Mouse (Mus musculus) activated CD4-positive, CD25-positive, alpha-beta regulatory T cell, adult 4 months (primary cell): ENCODE data around the gene Ifrd2. TPM values are rescaled to one million over a fixed set of nuclear protein-coding genes. Genes with fewer than 3 reads are reported as not detected.
"Not testable (repeated sequence)": the region's sequence is repeated elsewhere in the genome, so short reads cannot be mapped to it uniquely, and the experiment has no call there.

Experiments used
- ATAC-seq: one replicate; pipeline ENCODE4 v1.8.0; 2017
- polyA plus RNA-seq, 2 experiments: library from polyadenylated mRNA; unstranded; fragments of 100-300 nt; shearing (Covaris generic); gene quantifications; one replicate each; pipeline ENCODE4 v1.2.1; 2017

Ifrd2 gene
- polyA plus RNA-seq, 2 experiments from 2014 or later = 28.7 to 33.8 TPM

DNA sequence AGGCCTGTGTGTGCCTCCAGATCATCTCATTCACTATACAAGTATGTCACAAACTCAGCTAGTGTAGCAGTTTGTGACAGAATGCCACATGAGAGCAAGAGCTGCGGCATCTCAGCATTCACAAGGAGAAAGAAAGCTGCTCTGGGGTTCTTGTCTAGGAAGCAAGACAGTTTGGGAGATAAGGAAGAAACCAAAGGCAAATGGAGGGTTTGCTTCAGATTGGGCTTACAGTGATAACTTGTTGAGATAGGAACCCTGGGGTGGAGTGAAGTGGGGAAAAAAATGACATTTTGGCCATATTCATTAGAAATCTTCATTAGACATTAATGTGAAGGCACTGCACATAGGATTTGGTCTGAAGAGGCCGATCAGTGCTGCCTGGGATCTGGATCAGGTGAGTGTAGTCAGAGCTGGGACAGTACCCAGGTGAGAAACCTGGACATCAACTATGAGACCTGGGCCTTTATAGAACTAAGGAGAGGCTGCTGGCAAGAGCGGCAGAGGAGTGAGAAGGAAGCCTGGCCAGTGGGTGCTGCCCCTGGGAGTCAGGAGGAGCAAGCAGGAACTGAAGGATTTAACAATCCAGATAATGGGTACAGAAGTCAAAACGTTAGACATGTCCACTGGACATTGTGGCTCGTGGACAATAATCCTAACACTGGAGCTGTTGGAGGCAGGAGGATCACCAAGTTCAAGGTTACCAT, 34.6 kb upstream of the Ifrd2 start:
- no peak for ATAC-seq

GRCm38 (mm10) chr9:107553541-107554318, 33.7 kb upstream of the Ifrd2 start:
- ATAC-seq = no peak

GRCm38 (mm10) chr9:107554319-107554825, 33.1 kb upstream of the Ifrd2 start:
- peak; percentile 68 for ATAC-seq

DNA sequence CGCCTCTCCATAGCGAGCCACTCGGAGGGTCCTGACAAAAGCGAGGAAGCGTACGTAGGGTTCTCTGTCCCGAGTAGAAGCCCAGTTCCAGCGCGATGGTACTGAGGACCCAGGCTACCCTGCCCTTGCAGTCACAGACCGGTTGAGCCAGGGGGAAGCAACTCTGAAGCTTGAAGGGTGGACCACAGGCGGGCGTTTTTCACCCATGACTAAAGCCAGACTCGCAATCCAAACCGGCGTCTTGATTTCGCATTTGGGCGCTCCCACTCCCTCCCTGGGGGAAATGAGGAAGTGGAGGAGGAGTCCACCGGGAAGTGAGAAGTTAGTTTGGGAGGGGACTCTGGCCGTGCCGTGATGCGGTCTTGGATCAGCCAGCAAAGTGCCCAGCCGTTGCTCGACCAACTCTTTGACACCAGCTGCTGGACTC, 32.4 kb upstream of the Ifrd2 start:
- ATAC-seq = no peak

GRCm38 (mm10) chr9:107555701-107556100, 31.7 kb upstream of the Ifrd2 start:
- no peak for ATAC-seq

- no peak for ATAC-seq
Measured at GRCm38 (mm10) chr9:107556346-107556745, 31.1 kb upstream of the Ifrd2 start.

DNA sequence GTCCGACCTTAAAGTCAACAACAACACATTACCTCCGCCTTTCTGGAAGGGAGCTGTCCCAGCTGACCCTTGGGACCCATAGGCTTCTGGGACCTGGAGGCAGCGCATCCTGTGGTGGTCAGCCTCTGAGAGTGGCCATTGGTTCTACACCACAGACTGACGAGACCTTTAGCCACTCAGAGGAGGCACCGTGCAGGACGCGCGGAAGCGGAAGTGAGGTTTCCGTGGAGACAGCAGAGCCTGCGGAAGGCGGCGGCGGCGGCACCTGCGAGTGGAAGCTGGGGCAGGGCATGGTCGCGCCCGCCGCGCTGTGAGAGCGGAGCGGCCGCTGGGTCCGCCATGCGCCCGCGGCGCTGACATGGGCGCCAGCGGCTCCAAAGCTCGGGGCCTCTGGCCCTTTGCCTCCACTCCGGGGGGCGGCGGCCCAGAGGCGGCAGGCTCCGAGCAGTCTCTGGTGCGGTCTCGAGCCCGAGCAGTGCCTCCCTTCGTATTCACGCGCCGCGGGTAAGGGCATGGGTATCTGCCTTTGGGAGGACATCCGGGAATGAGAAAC, 24.3 kb upstream of the Ifrd2 start, which contains the start of gene Tusc2:
Gene Tusc2, plus strand, starts transcription at position 227 of the 553 bp plus-strand sequence.
- ATAC-seq = peak; percentile 94

GRCm38 (mm10) chr9:107565556-107565955, 21.9 kb upstream of the Ifrd2 start:
- not testable (repeated sequence) for ATAC-seq

GRCm38 (mm10) chr9:107566041-107566709, 21.3 kb upstream of the Ifrd2 start:
- ATAC-seq = no peak

- no peak for ATAC-seq
Measured at GRCm38 (mm10) chr9:107566855-107567254, 20.6 kb upstream of the Ifrd2 start.

GRCm38 (mm10) chr9:107567702-107568319, 19.6 kb upstream of the Ifrd2 start, which contains the start of gene Hyal2:
TSS of gene Hyal2 (plus strand) at chr9:107567945.
- ATAC-seq = no peak

- peak; percentile 93 for ATAC-seq
Measured at GRCm38 (mm10) chr9:107568331-107569261, 18.8 kb upstream of the Ifrd2 start.

DNA sequence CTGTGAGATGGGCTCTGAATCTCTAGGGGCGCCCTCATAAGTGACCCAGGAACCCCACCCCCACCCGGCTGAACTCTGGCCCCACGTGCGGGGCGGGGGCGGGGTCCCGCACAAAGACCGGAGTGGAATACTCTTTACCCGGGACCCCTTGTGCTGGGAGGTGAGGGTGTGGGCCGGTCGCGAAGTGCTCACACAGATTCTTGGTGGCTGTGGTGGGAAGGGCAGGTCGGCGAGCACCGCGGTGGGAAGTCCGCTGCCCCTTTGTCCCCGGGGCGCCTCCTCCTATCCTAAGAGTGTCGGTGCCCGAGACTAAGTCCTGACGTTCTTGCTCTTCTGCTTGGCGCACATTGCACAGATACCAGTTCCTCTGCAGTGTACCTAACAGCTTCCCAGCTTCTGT, 18.2 kb upstream of the Ifrd2 start:
- ATAC-seq = no peak

DNA sequence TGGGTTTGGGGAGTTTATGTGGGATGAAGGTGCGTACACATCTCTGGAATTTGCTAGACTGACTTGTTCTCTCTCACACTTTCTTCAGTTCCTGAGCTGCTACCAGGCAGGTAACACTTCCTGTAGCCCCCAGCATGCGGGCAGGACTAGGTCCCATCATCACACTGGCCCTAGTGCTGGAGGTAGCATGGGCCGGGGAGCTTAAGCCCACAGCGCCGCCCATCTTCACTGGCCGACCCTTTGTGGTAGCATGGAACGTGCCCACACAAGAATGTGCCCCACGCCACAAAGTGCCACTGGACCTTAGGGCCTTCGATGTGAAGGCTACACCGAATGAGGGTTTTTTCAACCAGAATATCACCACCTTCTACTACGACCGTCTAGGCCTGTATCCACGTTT, 17.4 kb upstream of the Ifrd2 start:
- ATAC-seq = no peak

- no peak for ATAC-seq
Measured at GRCm38 (mm10) chr9:107570845-107571244, 16.6 kb upstream of the Ifrd2 start.

DNA sequence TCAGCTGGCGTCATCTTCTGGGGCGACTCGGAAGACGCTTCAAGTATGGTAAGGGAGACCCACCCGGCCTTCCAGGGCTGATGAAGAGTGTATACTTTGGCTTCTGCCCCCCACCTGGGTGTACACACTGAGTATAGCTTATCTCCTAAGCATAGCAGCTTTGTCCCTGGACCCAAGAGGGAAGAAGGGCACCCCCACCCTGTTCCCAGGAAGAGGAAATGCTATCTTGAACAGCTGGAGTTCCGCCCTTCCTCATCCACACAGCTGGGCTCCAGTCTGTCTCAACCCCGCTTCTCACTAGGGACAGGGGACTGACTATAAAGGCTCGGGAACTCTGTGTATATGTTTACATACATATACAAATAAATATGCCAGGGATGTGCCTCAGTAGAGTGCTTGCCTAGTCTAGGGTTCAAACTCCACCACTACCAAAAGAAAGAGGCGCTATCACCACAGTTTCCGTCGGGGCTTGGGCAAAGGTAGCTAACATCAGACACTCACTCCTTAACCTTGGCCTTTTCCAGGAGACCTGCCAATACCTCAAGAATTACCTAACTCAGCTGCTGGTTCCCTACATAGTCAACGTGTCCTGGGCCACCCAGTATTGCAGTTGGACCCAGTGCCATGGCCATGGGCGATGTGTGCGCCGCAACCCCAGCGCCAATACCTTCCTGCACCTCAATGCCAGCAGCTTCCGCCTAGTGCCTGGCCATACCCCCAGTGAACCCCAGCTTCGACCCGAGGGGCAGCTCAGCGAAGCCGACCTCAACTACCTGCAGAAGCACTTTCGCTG, 15.7 kb upstream of the Ifrd2 start:
- no peak for ATAC-seq

DNA sequence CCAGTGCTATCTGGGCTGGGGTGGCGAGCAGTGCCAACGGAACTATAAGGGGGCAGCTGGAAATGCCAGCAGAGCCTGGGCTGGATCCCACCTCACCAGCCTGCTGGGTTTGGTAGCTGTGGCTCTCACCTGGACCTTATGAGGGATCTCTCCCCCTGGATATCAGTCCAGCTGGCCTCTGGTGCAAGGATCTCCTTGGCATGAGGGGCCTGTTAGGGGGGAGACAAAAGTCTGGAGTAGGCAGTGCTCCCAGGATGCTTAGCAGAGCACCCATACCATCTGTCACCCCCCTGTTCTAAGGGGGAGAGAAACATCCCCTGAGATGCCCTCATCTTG, 15.1 kb upstream of the Ifrd2 start:
- no peak for ATAC-seq

DNA sequence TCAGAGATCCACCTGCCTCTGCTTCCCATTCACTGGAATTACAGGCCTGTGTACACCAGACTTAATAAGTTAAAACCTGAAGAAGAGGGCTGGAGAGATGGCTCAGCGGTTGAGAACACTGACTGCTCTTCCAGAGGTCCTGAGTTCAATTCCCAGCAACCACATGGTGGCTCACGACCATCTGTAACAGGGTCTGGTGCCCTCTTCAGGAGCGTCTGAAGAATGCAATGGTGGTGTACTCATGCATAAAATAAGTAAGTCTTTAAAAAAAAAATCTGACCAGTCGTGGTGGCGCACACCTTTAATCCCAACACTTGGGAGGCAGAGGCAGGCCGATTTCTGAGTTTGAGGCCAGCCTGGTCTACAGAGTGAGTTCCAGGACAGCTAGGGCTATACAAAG, 13.7 kb upstream of the Ifrd2 start:
- not testable (repeated sequence) for ATAC-seq

GRCm38 (mm10) chr9:107575579-107576356, 11.7 kb upstream of the Ifrd2 start:
- ATAC-seq = no peak
